Mouse (Mus musculus): ENCODE data around the gene Rpl3. TPM values are rescaled to one million over a fixed set of nuclear protein-coding genes. Genes with fewer than 3 reads are reported as not detected.

Rpl3 gene
- polyA plus RNA-seq (2012; rRNA removed): 697 and 996 TPM in 2 replicates

DNA sequence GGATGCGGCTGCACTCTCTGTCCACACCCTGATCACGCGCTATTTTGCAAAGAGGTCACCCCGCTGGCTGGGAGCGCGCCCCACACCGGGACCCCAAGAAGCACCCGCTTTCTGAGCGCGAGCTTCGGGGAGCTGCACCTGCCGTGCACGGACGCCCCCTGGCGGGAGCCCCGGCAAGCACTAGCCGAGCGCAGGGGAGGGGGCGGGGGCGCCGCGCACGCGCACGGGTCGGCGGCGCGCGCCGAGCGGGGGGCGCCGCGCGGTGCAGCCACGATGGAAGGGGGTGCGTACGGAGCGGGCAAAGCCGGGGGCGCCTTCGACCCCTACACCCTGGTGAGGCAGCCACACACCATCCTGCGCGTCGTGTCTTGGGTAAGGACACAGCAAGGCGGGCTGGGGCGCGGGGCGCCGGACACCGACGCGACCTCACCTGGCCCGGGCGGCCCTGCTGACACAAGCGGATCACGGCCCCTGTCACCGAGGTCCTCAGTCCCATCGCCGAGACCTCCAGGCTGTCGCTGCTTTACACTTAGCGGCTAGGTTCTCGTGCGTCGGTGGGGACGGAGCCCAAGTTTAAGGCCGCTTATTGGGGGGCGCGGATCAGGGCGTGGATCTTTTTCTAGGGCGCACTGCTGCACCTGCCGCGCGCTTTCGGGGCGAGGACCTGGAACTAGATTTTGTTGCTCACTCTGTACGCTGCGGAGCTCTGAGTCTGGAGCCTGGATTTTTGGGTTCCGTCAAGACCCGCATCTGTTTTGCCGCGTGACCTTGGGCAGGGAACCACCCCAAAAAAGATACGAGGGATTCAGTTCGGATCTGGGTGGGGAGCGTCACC lies at the start of gene Rpl3, which contains the start of gene Syngr1:
TSS of gene Rpl3 (minus strand) at position 748 of the 835 bp plus-strand sequence.
TSS of gene Syngr1 (plus strand) at position 214 of the 835 bp plus-strand sequence.

DNA sequence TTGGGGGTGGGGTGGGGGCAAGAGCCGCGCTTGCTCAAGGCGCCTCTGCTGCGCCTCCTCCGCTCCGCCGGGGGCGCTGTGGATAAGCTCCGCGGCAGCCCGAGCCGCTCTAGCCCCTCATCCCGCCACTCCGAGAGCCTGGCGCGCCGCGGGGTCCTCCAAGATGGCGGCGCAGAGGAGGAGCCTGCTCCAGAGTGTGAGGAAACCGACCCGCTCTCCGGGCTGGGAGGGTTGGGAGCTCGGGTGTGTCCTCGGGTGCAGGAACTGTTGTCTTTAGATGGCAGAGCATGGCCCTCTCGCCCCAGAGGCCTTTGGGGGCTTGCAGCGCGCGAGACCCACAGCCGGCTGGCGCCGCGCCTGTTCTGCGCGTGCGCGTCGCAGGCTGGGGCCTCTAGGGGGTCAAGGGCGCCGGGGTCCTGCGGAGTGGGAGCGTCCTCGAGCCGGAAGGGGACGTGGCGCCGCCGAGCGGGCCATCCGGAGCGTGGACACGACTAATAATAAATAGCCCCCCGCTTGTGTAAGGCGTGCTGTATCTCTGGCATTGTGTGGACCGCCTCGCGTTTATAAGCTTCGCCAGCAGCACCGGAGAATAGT lies 41.4 kb upstream of the Rpl3 start, which contains the start of gene Tab1:
TSS of gene Tab1 (plus strand) at position 135 of the 594 bp plus-strand sequence.

Other genes starting within 250 kb of the Rpl3 start
- 23.8 and 30.9 TPM in 2 replicates for gene Apobec3, start 200.2 kb downstream of the Rpl3 start, polyA plus RNA-seq (2012; rRNA removed)
- gene Cbx7, start 120.7 kb downstream of the Rpl3 start, polyA plus RNA-seq (2012; rRNA removed): 30.4 and 38.6 TPM in 2 replicates
- gene Pdgfb, start 76.9 kb downstream of the Rpl3 start, polyA plus RNA-seq (2012; rRNA removed): 36.5 and 38.8 TPM in 2 replicates
- 52.7 and 64.8 TPM in 2 replicates for gene Syngr1, start 534 bp downstream of the Rpl3 start, polyA plus RNA-seq (2012; rRNA removed)
- 36.8 and 39.3 TPM in 2 replicates for gene Tab1, start 41.3 kb upstream of the Rpl3 start, polyA plus RNA-seq (2012; rRNA removed)
- 17.4 and 20.3 TPM in 2 replicates for gene Mgat3, start 81.9 kb upstream of the Rpl3 start, polyA plus RNA-seq (2012; rRNA removed)
- gene Mief1, start 142.2 kb upstream of the Rpl3 start, polyA plus RNA-seq (2012; rRNA removed): 19.7 and 23.1 TPM in 2 replicates
- not detected in 2 replicates for gene AC140267.1, start 144.0 kb upstream of the Rpl3 start, polyA plus RNA-seq (2012; rRNA removed)
- 159 and 245 TPM in 2 replicates for gene Atf4, start 163.3 kb upstream of the Rpl3 start, polyA plus RNA-seq (2012; rRNA removed)
- gene Rps19bp1, start 172.4 kb upstream of the Rpl3 start, polyA plus RNA-seq (2012; rRNA removed): 26.9 and 30.9 TPM in 2 replicates
- gene Cacna1i, start 195.4 kb upstream of the Rpl3 start, polyA plus RNA-seq (2012; rRNA removed): 0.25 and 0.41 TPM in 2 replicates

Measured in ovary, adult 2 months (tissue).